Comparison of ENCODE assay signal across 9 mouse cellular contexts in genomic region chr5:143363678-143364615, GRCm38 (mm10). TPM values are rescaled to one million over a fixed set of nuclear protein-coding genes. Genes with fewer than 3 reads are reported as not detected.
DNase-seq lines count a peak whose midpoint lies in the region; ATAC-seq and TF ChIP-seq lines count a peak whose summit lies in the region.
"Had no signal": no experiment of that assay in that cellular context is flagged by ENCODE, and none has a peak within 500 bp of the region (broad histone marks: within the 10 kb centered on the region; RNA-seq: fewer than 3 reads in every experiment).

No protein-coding gene starts in this region.

- peak; percentile 72 for ATAC-seq in forebrain, postnatal 0 days
- ATAC-seq in inflammation-experienced regulatory T-cells, adult 6 months: no peak

- TF ChIP-seq CTCF in forebrain, postnatal 0 days (IDR thresholded peaks at IDR 0.05; ENCODE audit: low read depth): no peak
- no peak for TF ChIP-seq CTCF in olfactory bulb, adult 2 months (IDR thresholded peaks at IDR 0.05; ENCODE audit: insufficient read depth, low read depth, low read length)

- TF ChIP-seq POLR2A in olfactory bulb, adult 2 months (IDR thresholded peaks at IDR 0.05; ENCODE audit: insufficient read depth, low read depth, low read length): no peak

- H3K36me3 ChIP-seq in forebrain, postnatal 0 days (ENCODE audit: insufficient read depth): no peaks in the 10 kb centered on the region

- H3K9me3 ChIP-seq in forebrain, postnatal 0 days (ENCODE audit: low read length): no peaks in the 10 kb centered on the region

- H3K27me3 ChIP-seq in forebrain, postnatal 0 days (ENCODE audit: insufficient read depth, low read length): peaks cover 2% of the 10 kb centered on the region; the same call in 1 of the 2 replicates

- peak; percentile 68 to 81 for DNase-seq in cerebellum, postnatal 14 days
- no peak for DNase-seq in cerebellum, adult 11-12 months
- DNase-seq in MN1 (ENCODE audit: low spot score) (peak; percentile 93), liver (peak; percentile 39)
- peak; percentile 56 for DNase-seq in forebrain, postnatal 0 days
- DNase-seq in left cerebral cortex, adult 9 months (ENCODE audit: low spot score in 2 of 2): no peak

- peak overlapping the region; percentile 29; the same call in 1 of the 2 replicates for H3K27ac ChIP-seq in forebrain, postnatal 0 days (ENCODE audit: low read depth, low read length)
- H3K27ac ChIP-seq in olfactory bulb, adult 2 months (ENCODE audit: insufficient read depth, low read depth, low read length): no peak overlapping the region

- H3K4me1 ChIP-seq in forebrain, postnatal 0 days (ENCODE audit: insufficient read depth): 0 out of 2 replicates have a peak, but pooled peaks cover 3% of the 10 kb centered on the region
- peaks cover 33% of the 10 kb centered on the region for H3K4me1 ChIP-seq in olfactory bulb, adult 2 months (ENCODE audit: control insufficient read depth, insufficient read depth, low read length)

- peak overlapping the region; percentile 47 for H3K4me3 ChIP-seq in forebrain, postnatal 0 days (ENCODE audit: low read depth, low read length)
- peak overlapping the region; percentile 52 for H3K4me3 ChIP-seq in olfactory bulb, adult 2 months (ENCODE audit: insufficient read depth, low read depth, low read length)

- under 1% methylated on average over 46 of the region's 47 CpGs for WGBS in forebrain, postnatal 0 days
- 2% methylated on average over 47 of the region's 47 CpGs for WGBS in olfactory bulb, adult 2 months

- H3K4me2 ChIP-seq in forebrain, postnatal 0 days (ENCODE audit: low read depth): peak overlapping the region; percentile 86

- H3K9ac ChIP-seq in forebrain, postnatal 0 days: peak overlapping the region; percentile 50

RNA-seq across cellular contexts. Expression of gene Grid2ip, which starts 6.8 kb away (rescaled TPM):
- total RNA-seq in forebrain, postnatal 0 days (2014; rRNA removed): 1.8 TPM in 2 replicates
- 0.52 and 0.88 TPM in 2 replicates for polyA plus RNA-seq in forebrain, postnatal 0 days (2015; fragmentation: Nextera tagmentation; extraction: Ambion mirVana)
- polyA plus RNA-seq in olfactory bulb, adult 2 months (2012; ENCODE audit: insufficient read depth, insufficient read length, low replicate concordance, missing spikeins): not detected in 2 replicates
- polyA plus RNA-seq in inflammation-experienced regulatory T-cells, adult 6 months (2017; shearing (Covaris generic)): not detected
- polyA plus RNA-seq: gonadal fat pad, adult 2 months had no signal

RNA-seq across cellular contexts. Expression of gene Zdhhc4, which starts 34.9 kb away (rescaled TPM):
- total RNA-seq in forebrain, postnatal 0 days (2014; rRNA removed): 45.1 and 62.6 TPM in 2 replicates
- 94.0 and 97.3 TPM in 2 replicates for polyA plus RNA-seq in forebrain, postnatal 0 days (2015; fragmentation: Nextera tagmentation; extraction: Ambion mirVana)
- not detected in 2 replicates for polyA plus RNA-seq in olfactory bulb, adult 2 months (2012; ENCODE audit: insufficient read depth, insufficient read length, low replicate concordance, missing spikeins)
- 10 to 100 TPM; 52.1 to 67.4 (median 67.2) TPM for polyA plus RNA-seq in inflammation-experienced regulatory T-cells, adult 6 months (2017; shearing (Covaris generic))

RNA-seq across cellular contexts. Expression of gene Kdelr2, which starts 39.7 kb away (rescaled TPM):
- 80.5 and 80.9 TPM in 2 replicates for total RNA-seq in forebrain, postnatal 0 days (2014; rRNA removed)
- 121 and 125 TPM in 2 replicates for polyA plus RNA-seq in forebrain, postnatal 0 days (2015; fragmentation: Nextera tagmentation; extraction: Ambion mirVana)
- polyA plus RNA-seq in olfactory bulb, adult 2 months (2012; ENCODE audit: insufficient read depth, insufficient read length, low replicate concordance, missing spikeins): not detected in 2 replicates
- polyA plus RNA-seq in inflammation-experienced regulatory T-cells, adult 6 months (2017; shearing (Covaris generic)): 100 to 1,000 TPM in 1 of 3 experiments, 10 to 100 TPM in 2; 76.8 to 100 (median 78.4) TPM

RNA-seq across cellular contexts. Expression of gene E130309D02Rik, which starts 48.8 kb away (rescaled TPM):
- total RNA-seq in forebrain, postnatal 0 days (2014; rRNA removed): 40.9 and 44.7 TPM in 2 replicates
- 27.7 and 29.2 TPM in 2 replicates for polyA plus RNA-seq in forebrain, postnatal 0 days (2015; fragmentation: Nextera tagmentation; extraction: Ambion mirVana)
- not detected in 2 replicates for polyA plus RNA-seq in olfactory bulb, adult 2 months (2012; ENCODE audit: insufficient read depth, insufficient read length, low replicate concordance, missing spikeins)
- 1 to 10 TPM; 5.4 to 6.2 (median 5.6) TPM for polyA plus RNA-seq in inflammation-experienced regulatory T-cells, adult 6 months (2017; shearing (Covaris generic))

Comparison
In these comparisons a context has a peak if more than half of its experiments do, and no peak if none do; other contexts are left out.
1. DNase-seq: peak in cerebellum, postnatal 14 days (2 of 2), MN1 (single experiment), forebrain, postnatal 0 days (single experiment) and liver (single experiment); none in cerebellum, adult 11-12 months (single experiment) and left cerebral cortex, adult 9 months (0 of 2).
2. RNA of gene Zdhhc4, which starts 34.9 kb away (polyA plus RNA-seq): 94.0 to 97.3 TPM in forebrain, postnatal 0 days and 52.1 to 67.4 TPM in inflammation-experienced regulatory T-cells, adult 6 months; not detected in olfactory bulb, adult 2 months; every median in the first group is over 10 times any median in the second.
3. RNA of gene Kdelr2, which starts 39.7 kb away (polyA plus RNA-seq): 121 to 125 TPM in forebrain, postnatal 0 days and 76.8 to 100 TPM in inflammation-experienced regulatory T-cells, adult 6 months; not detected in olfactory bulb, adult 2 months; every median in the first group is over 10 times any median in the second.